Mouse (Mus musculus) forebrain, postnatal 0 days (tissue): Measurements from ENCODE around the gene Grhpr. TPM values are rescaled to one million over a fixed set of nuclear protein-coding genes. Genes with fewer than 3 reads are reported as not detected.

Experiments used
- ATAC-seq: fragments of 200-750 bp; cut with Nextera tagmentation; 2 replicates; pipeline ENCODE4 v1.8.0; 2017; ENCODE audit warnings: mild to moderate bottlenecking, moderate library complexity
- DNase-seq: peaks from one replicate; pipeline ENCODE4 v3.0.0-alpha.2; 2015
- H3K27ac ChIP-seq: fragments of 300-500 bp; sonication (generic); 2 replicates; pipeline ENCODE4 v1.5.1; 2014; ENCODE audit warnings: low read depth, mild to moderate bottlenecking, antibody characterized with exemption, low read length, moderate library complexity, mixed read lengths
- H3K27me3 ChIP-seq: fragments of 300-500 bp; sonication (generic); 2 replicates; pipeline ENCODE4 v1.6.1; 2014; ENCODE audit warnings: mild to moderate bottlenecking, low read length, mixed read lengths; ENCODE audit not compliant: insufficient read depth
- H3K36me3 ChIP-seq: fragments of 300-500 bp; sonication (generic); 2 replicates; pipeline ENCODE4 v1.6.1; 2014; ENCODE audit warnings: mild to moderate bottlenecking, moderate library complexity; ENCODE audit not compliant: insufficient read depth
- H3K4me1 ChIP-seq: fragments of 300-500 bp; sonication (generic); 2 replicates; pipeline ENCODE4 v1.6.1; 2014; ENCODE audit warnings: antibody characterized with exemption; ENCODE audit not compliant: insufficient read depth
- H3K4me2 ChIP-seq: fragments of 300-500 bp; sonication (generic); 2 replicates; pipeline ENCODE4 v1.6.1; 2014; ENCODE audit warnings: low read depth, mild to moderate bottlenecking, moderate library complexity
- H3K4me3 ChIP-seq: fragments of 300-500 bp; sonication (generic); 2 replicates; pipeline ENCODE4 v1.5.1; 2014; ENCODE audit warnings: low read depth, low read length, mixed read lengths
- H3K9ac ChIP-seq: fragments of 300-500 bp; sonication (generic); 2 replicates; pipeline ENCODE4 v1.6.1; 2014; ENCODE audit warnings: mild to moderate bottlenecking
- H3K9me3 ChIP-seq: fragments of 300-500 bp; sonication (generic); 2 replicates; pipeline ENCODE4 v1.6.1; 2016; ENCODE audit warnings: low read length
- CTCF ChIP-seq: sonication (generic); IDR thresholded peaks from 2 replicates; pipeline ENCODE4 v1.5.1; 2016; ENCODE audit warnings: antibody characterized with exemption, control low read depth, low read depth
- WGBS: fragments of 180-500 bp; shearing (Covaris S2); extraction: QIAGEN DNeasy Blood & Tissue Kit; methylation state at CpG from one replicate; pipeline ENCODE4 v1.1.7; 2014; 5-methylcytosine and 5-hydroxymethylcytosine counted together
- polyA plus RNA-seq: library from polyadenylated mRNA; unstranded; fragments of >200 nt; fragmentation: Nextera tagmentation; extraction: Ambion mirVana; gene quantifications from 2 replicates; pipeline ENCODE4 v1.2.1, GENCODE M21; 2015
- total RNA-seq: library from RNA; depleted of rRNA; stranded (reverse); fragments of >200 nt; gene quantifications from 2 replicates; pipeline ENCODE4 v1.2.3, GENCODE M21; 2014; rRNA removed

Gene Grhpr
- 13.5 and 18.2 TPM in 2 replicates for total RNA-seq
- polyA plus RNA-seq: 22.9 and 25.6 TPM in 2 replicates

DNA sequence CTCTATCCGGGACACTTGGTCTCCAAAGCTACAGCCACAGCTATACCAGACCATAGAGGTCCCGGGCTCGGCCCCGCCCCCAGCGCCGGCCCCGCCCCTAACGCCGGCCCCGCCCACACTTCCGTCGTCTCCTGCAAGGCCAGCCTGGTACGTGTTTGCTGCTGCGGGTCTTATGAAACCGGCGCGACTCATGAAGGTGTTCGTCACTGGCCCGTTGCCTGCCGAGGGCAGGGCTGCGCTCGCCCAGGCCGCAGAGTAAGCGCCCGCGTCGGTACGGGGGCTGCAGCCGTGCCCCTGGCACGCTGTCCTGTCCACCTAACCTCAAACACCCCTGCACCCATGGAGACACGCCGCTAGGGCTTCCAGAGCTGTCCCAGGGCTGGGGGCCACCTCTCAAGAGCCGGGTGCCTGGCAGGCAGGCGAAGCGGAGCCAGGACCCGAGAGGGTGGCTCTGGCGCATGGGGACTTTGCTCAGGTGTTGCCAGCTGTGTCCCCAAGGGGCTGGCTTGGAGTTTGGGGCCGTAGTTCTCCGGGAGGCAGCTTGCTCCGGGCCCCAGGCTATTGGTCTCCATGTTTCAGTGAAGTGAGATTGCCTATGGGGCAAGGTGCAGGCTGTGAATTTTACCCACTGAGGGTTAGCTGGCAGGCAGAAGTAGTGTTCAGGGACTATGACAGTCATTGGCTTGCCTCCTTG is at the start of gene Grhpr:
Gene Grhpr (plus strand): TSS at position 116 of the 694 bp plus-strand sequence.
- 4% methylated on average over 40 of the region's 40 CpGs for WGBS
- Histone ChIP-seq H3K36me3 (no peaks in the 10 kb centered on the region), H3K27ac (no peak within 1 kb of the TSS), H3K27me3 (no peaks in the 10 kb centered on the region), H3K4me3 (peak within 1 kb of the TSS; percentile 52), H3K9me3 (no peaks in the 10 kb centered on the region), H3K4me1 (peaks cover 8% of the 10 kb centered on the region; the same call in 1 of the 2 replicates), H3K9ac (peak within 1 kb of the TSS; percentile 57), H3K4me2 (peak within 1 kb of the TSS; percentile 93)
- ATAC-seq (peak; percentile 90), DNase-seq (peak; percentile 68)
- no peak; the same call in 1 of the 2 replicates for TF ChIP-seq CTCF

DNA sequence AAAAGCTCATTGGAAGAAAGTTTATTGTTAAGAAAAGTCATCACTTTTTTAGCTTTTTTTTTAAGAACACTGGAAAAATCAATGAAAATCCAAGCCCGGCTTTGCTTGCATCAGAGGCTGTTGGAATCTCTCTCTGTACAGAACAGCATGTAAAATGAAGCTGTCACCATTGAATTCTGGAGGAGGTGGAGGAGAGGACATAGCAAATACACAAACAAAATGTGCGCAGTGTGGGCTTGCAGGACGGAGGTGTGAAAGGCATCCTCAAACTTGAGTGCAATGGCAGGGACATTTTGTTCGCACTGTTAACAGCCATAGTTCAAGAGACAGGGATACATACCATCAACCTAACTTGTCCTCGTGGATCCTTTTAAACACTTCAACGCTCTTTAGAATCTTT is 49.5 kb upstream of the Grhpr start:
- ATAC-seq: no peak
- DNase-seq: no peak
- WGBS: 89% methylated on average over 6 of the region's 6 CpGs
- Histone ChIP-seq H3K4me3 (no peak overlapping the region), H3K4me2 (no peak overlapping the region), H3K27ac (no peak overlapping the region), H3K36me3 (peaks cover 29% of the 10 kb centered on the region), H3K27me3 (no peaks in the 10 kb centered on the region), H3K4me1 (no peaks in the 10 kb centered on the region), H3K9me3 (no peaks in the 10 kb centered on the region), H3K9ac (no peak overlapping the region)
- TF ChIP-seq CTCF: no peak

DNA sequence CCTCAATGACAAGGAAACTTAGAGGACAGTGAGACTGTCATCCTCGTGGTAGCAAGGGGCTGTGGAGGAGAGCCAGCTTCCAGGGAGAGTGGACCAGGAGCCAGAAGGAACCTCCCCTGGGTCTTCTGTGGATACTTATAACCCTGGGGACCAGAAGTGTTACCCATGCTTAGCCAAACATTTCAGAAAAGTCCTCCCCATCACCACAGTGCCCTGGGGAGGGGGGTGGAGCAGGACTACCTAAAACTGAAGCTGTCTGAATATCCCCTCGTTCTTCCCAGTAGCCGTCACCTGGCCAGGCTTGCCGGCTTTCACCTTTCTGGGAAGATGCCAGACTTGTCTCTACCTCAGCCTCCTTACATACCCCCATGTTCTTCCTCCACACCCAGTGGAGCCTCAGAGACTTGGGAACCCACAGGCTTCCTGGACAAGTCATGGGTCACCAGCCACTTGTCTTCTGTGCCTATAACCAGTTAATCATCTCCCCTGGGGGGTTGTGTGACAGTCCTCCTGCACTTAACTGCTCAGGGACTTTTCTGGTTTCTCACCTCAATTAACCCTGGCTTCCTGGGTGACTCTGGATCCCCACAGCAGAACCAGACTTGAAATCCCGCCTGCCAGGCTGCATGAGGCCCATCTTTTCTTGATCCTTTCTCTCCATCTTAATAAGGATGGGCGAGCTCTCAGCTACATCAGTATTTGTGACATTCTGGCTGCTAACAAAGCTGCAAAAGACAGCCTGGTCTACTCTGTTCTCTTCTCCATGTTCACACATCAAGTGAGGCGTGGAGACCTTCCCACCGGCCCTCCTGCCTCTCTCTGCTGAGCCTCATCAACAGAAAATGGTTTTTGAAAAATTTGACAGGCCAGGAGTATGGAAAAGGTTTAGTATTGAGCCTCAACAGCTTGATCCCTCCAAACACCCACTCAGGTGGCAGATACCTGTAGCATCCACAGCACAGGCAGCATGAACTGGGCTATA is 42.5 kb upstream of the Grhpr start:
- no peaks in the 10 kb centered on the region for H3K27me3 ChIP-seq
- no peak overlapping the region for H3K27ac ChIP-seq
- no peaks in the 10 kb centered on the region for H3K4me1 ChIP-seq
- DNase-seq (no peak), ATAC-seq (no peak)
- no peaks in the 10 kb centered on the region for H3K36me3 ChIP-seq
- no peak overlapping the region for H3K4me2 ChIP-seq
- no peaks in the 10 kb centered on the region for H3K9me3 ChIP-seq
- WGBS: 73% methylated on average over 8 of the region's 8 CpGs
- H3K9ac ChIP-seq: no peak overlapping the region
- H3K4me3 ChIP-seq: no peak overlapping the region
- no peak for TF ChIP-seq CTCF

DNA sequence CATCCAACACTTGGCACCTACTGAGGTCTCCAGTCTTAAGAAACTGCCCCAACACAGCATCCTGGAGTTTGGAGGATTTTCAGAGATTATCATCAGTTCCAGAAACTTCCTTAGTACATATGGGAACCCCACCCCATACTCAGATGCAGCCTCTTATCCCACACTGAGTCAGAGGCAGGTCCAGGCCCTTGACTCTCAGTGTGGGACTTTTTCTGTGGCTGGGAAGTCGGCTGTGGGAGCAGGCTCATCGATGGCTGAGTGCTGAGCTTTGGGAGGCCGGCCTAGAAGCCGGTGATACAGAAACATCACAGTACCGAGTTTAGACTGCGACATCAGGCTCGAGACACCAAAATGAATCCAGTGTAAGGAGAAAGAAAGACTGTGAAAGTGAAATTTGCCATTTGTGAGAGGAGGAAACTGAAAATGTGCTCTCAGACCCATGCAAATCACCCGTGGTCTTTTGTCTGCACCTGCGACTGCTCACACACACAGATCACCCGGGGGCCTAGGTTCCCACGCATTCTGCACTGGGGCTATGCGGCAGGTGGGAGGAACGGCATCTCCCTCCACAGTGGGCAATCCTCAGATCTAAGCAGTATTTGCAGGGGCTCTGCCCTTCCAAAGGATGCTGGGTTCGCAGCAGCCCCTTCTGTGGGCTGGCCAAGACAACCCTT is 41.5 kb upstream of the Grhpr start:
- Histone ChIP-seq H3K27me3 (no peaks in the 10 kb centered on the region), H3K4me1 (no peaks in the 10 kb centered on the region), H3K9ac (no peak overlapping the region), H3K4me3 (no peak overlapping the region), H3K9me3 (no peaks in the 10 kb centered on the region), H3K4me2 (no peak overlapping the region), H3K27ac (no peak overlapping the region), H3K36me3 (no peaks in the 10 kb centered on the region)
- no peak for TF ChIP-seq CTCF
- WGBS: 85% methylated on average over 14 of the region's 14 CpGs
- ATAC-seq (no peak), DNase-seq (no peak)

DNA sequence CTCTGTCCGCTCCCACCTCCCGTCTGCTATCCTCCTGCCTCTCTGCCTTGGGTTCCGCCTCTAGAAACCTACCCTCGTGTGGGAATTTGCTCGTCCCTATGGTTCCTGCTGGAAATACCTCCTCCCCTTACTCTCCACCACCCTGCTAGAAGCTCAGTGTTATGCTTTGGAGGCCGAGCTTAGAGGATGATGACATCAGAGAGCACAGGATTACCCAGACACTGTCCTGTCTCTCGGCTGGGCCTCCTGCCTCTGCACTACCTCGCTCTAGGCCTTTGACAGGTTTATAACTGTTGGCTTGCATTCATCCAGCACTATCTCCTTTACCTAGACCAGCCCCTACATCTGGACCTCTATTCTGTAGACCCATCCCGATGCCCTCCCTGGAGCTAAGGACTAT is 40.9 kb upstream of the Grhpr start:
- TF ChIP-seq CTCF: no peak
- no peak overlapping the region for H3K27ac ChIP-seq
- H3K4me1 ChIP-seq: no peaks in the 10 kb centered on the region
- DNase-seq (no peak), ATAC-seq (no peak)
- H3K36me3 ChIP-seq: no peaks in the 10 kb centered on the region
- no peak overlapping the region for H3K4me2 ChIP-seq
- no peaks in the 10 kb centered on the region for H3K27me3 ChIP-seq
- no peaks in the 10 kb centered on the region for H3K9me3 ChIP-seq
- WGBS: 84% methylated on average over 9 of the region's 9 CpGs
- no peak overlapping the region for H3K9ac ChIP-seq
- no peak overlapping the region for H3K4me3 ChIP-seq

DNA sequence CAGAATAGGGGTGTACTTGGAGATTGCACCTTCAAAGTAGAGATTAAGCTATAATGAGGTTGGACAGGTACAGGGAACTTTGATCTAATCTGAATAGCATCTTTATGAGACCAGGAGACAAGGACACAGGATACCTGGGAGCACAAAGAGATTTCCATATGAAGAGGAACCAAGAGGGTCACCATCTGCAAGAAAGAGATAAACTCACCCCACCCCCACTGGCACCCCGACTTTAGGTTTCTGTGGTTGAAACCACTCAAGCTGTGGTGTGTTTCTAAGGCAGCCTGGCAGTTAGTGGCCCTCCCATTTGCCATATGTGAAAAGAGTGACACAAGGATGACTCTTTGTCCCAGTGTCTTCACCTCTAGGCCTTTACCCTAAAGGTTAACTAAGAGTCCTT is 39.0 kb upstream of the Grhpr start:
- H3K4me1 ChIP-seq: no peaks in the 10 kb centered on the region
- TF ChIP-seq CTCF: no peak
- no peak overlapping the region for H3K27ac ChIP-seq
- H3K4me2 ChIP-seq: no peak overlapping the region
- no peaks in the 10 kb centered on the region for H3K9me3 ChIP-seq
- no peak overlapping the region for H3K9ac ChIP-seq
- 82% methylated on average over 1 of the region's 1 CpGs for WGBS
- ATAC-seq (no peak), DNase-seq (no peak)
- H3K4me3 ChIP-seq: no peak overlapping the region
- H3K27me3 ChIP-seq: no peaks in the 10 kb centered on the region
- no peaks in the 10 kb centered on the region for H3K36me3 ChIP-seq
